Mouse (Mus musculus) ES-E14 (cell line): ENCODE results near the gene Snf8.
A peak's percentile ranks its signal among the peaks of the same experiment; 100 is the strongest.

ENCODE experiments used
- CHD2 ChIP-seq: IDR thresholded peaks from 2 replicates; pipeline ENCODE4 v1.6.1; 2014; ENCODE audit warnings: mild to moderate bottlenecking, low read depth, low read length, inconsistent platforms
- HCFC1 ChIP-seq: IDR thresholded peaks from 2 replicates; pipeline ENCODE4 v1.6.1; 2012; ENCODE audit warnings: low read length, inconsistent platforms, borderline replicate concordance; ENCODE audit not compliant: insufficient read depth
- MAFK ChIP-seq: IDR thresholded peaks from 2 replicates; pipeline ENCODE4 v1.6.1; 2014; ENCODE audit warnings: mild to moderate bottlenecking, low read depth, low read length, inconsistent platforms; ENCODE audit not compliant: insufficient read depth
- ZC3H11A ChIP-seq: IDR thresholded peaks from 2 replicates; pipeline ENCODE4 v1.6.1; 2012; ENCODE audit warnings: low read depth, mild to moderate bottlenecking, inconsistent platforms, low read length, borderline replicate concordance
- ZNF384 ChIP-seq: IDR thresholded peaks from 2 replicates; pipeline ENCODE4 v1.6.1; 2012; ENCODE audit warnings: low read depth, low read length, inconsistent platforms

DNA sequence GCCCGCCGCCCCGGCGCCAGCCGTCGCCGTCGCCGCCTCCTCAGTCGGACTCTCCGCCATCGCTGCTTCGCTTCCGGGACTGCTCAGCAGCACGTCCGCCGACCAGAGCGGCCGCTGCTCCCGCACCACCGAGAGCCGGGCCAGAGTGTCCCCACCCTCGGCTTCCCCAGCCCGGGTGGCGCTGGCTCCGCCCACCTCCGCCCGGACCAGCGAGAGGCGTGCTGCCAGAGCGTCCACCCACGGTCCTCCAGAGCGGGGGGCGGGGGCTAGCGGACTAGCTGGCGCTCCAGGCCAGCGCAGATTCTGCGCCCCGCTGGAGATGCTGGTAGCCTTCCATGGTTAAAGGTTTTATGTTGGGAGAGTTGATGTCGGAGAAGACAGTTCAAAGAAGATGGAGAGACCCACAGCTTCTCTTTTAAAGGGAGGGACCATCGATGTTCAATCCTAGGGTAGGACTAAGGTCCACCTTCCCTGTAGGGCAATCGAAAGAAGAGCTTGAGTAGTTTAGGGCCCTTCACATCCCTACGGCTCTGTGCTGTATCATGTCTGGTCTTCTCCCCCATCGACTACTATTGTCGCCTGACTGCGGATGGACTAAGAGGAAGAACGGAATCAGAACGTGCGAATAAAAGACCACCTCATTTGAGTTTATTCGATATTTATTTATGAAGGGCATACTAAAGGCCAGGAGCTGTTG lies 30.7 kb downstream of the Snf8 start, which contains the start of gene Ube2z:
- TF ChIP-seq HCFC1 (peak; percentile 66; the same call in 1 of the 2 replicates), ZC3H11A (no peak), ZNF384 (no peak), MAFK (no peak), CHD2 (no peak)
